Mouse (Mus musculus): ENCODE results near the gene 1700047I17Rik2.
"Not testable (repeated sequence)": the region's sequence is repeated elsewhere in the genome, so short reads cannot be mapped to it uniquely, and the experiment has no call there.

Gene 1700047I17Rik2

DNA sequence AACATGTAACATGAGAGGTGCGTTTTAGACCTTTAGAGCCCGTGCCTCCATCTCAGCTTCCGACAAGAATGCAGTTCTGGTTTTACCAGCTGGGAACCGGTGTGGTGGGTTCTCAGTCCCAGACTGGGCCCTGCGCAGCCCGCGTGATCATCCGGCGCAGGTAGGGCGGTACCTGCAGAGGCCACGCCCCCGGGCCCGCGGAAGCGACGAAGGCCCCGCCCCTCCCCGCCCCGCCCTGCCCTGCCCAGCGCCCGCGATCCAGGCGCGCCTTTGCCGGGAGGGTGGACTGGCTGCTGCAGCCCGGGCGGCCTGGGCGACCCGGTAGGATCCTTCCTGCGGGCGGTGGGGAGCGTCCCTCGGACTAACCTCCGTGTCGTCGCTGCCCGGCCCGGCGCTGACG is at the start of gene 1700047I17Rik2:
1700047I17Rik2 (plus strand) TSS at position 287 of the 400 bp plus-strand sequence.
- in situ Hi-C loops (cut with MboI, MseI): loop anchor here (25.0 kb wide), 1 partner anchor 237 kb away; no protein-coding TSS in a partner anchor

DNA sequence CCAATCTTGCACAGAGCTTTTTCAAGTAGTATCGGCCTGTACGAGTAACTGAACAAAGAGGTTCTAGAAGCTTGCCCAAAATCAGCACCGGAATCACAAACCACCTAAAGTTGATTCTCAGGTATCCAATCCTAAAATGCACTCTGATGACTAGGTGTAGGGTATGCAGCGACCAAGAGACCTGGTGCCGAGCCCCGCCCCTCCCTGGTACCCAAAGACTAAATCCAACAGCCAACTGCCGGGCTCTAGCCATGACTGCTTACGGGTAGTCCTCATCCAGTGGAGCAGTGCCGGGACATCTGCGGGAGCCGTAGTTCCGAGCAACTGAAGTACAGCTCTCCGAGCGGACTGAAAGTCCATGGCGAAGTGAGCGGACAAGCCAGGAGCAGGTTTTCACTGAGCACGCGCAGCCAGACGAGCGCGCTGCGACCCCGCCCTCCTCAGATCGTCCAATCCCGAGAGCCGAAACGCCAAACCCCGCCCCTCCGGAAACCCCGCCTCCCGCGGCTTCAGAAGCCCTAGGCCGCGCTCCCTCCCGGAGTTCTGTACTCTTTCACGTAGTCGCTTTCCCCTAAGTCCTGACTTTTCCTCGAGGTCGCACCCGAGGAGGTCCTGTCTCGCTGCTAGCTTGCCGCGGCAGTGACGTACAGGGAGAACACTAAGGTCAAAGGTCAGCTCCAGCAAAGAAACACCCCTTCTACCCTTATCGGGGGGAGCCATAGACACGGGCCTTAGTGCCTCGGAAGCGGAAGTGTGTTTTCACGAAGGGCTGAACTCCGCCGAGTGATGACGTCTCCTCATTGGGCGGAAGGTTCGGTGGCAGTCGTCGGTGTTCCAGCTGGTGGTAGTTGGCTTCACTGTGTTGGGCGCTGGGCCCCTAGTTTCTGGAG is 44.6 kb upstream of the 1700047I17Rik2 start, which contains the start of gene Srp54b:
Srp54b (plus strand) TSS at position 546 of the 890 bp plus-strand sequence.
- in situ Hi-C loops (cut with MboI, MseI): loop anchor here (5.0 kb wide), 2 partner anchors 77 to 83 kb away; partner anchors contain the start of gene Srp54c

DNA sequence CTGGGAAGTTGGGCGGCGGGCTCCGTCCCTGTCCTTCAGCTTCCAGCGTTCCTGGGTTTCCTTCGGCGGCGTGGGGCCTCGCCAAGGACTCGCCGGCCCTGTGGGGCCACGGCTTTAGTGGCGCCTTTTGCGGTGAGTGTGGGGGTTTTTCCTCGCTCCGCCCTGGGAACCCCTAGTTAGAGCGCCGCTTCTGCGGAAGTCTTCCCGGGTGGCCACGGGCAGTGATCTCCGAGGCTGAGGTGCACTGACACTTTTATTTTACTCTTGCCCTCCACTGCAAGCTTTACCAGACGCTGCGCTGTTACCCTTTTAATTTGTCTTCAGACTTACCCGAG is 44.0 kb upstream of the 1700047I17Rik2 start:
- in situ Hi-C loops (cut with MboI, MseI): loop anchor here (5.0 kb wide), 2 partner anchors 77 to 83 kb away; partner anchors contain the start of gene Srp54c

DNA sequence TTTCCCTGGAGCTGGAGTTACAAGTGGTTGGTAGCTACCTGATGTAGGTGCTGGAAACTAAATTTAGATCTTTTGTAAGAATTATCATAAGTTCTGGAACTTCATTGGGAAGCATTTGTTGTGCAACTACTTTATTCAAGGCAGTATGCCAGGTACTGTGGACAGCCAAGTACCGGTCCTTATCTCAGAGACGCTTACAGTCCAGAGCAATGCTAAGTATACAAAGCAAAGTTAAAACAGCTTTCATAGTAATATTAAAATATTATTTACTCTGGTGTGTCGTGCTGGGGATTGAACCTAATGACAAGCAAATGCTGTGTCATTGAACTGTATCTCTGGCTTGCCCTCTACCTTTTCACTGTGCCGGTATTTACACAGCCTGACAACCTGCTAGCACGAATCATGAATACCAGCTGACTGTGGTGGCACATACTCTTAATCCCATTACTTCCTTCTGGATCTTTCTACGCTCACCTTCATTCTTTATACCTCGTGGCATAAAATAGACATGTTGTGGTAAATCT is 32.3 kb upstream of the 1700047I17Rik2 start:
- in situ Hi-C loops (cut with MboI, MseI): not testable (repeated sequence)

DNA sequence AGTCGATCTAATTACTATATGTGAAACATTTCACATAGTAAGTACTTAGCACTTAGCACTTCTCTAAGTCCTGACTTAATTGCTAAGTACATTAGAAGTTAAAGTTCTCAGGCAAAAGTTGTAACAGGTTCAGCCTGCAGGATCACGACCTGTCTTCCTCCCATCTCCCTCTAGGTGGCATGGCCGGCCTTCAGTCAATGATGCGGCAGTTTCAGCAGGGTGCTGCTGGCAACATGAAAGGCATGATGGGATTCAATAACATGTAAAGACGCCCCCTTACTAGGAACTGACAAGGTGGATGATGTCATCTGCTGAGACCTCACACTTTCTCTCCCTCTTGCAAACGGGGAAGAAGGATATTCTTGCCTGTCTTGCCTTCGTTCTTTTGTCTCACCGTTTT is 11.7 kb upstream of the 1700047I17Rik2 start:
- in situ Hi-C loops (cut with MboI, MseI): loop anchor here (25.0 kb wide), 1 partner anchor 225 kb away; no protein-coding TSS in a partner anchor

DNA sequence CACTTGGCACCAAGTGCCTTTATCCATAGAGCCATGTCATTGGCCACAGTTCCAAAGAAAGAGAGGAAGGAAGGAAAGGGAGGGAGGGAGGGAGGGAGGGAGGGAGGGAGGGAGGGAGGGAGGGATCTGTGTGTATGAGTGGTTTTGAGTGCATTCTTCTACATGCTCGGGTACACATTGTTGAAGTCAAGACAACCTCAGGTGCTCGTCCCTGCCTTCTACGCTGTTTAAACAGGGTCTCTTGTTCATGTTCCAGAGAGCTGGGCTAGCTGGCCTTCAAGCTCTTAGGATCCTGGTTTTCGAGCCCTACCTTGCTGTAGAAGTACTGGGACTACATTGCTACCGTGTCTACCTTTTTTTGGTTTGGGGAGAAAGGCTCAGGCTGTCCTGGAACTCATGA is 10.3 kb upstream of the 1700047I17Rik2 start:
- in situ Hi-C loops (cut with MboI, MseI): loop anchor here (25.0 kb wide), 1 partner anchor 227 kb away; no protein-coding TSS in a partner anchor

DNA sequence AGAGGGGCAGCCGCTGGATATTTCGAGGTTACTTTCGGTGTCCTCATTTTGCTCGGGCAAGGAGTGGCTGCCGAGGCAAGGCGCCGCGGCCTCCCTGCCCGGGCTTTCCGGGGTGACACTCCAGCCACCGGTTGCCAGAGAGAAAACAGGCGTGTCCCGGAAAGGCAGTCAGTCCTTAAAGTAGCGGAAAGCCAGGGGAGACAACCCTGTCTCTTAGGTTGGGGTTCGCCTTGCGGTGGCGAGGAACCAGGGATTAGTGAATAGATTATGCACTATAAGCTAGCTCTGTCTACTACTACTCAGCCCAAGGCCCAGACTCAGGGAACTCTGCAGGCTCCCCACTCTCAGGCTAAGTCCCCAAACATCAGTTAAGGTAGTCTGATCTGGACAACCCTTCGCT is 407 bp downstream of the 1700047I17Rik2 start:
- in situ Hi-C loops (cut with MboI, MseI): loop anchor here (25.0 kb wide), 1 partner anchor 237 kb away; no protein-coding TSS in a partner anchor

DNA sequence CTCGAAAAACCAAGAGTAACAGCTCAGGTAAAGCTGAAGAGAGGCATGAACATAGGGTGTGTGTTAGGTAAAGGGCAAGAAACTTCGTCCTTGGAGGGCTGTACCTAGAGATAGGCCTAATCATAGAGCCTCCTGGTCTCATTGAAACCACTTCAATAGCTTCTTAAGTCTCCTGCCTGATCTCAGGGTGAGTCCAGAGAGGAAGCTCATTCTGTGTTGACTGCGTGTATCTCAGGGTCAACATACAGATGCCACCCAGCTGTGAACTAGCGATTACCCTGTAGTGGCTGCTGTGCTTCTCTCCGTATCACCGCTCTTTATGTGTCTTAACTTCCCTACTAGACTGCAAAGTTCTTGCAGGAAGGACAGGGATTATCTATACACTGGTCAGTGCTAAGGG is 13.6 kb downstream of the 1700047I17Rik2 start:
- in situ Hi-C loops (cut with MboI, MseI): loop anchor here (5.0 kb wide), 1 partner anchor 64 kb away; no protein-coding TSS in a partner anchor

DNA sequence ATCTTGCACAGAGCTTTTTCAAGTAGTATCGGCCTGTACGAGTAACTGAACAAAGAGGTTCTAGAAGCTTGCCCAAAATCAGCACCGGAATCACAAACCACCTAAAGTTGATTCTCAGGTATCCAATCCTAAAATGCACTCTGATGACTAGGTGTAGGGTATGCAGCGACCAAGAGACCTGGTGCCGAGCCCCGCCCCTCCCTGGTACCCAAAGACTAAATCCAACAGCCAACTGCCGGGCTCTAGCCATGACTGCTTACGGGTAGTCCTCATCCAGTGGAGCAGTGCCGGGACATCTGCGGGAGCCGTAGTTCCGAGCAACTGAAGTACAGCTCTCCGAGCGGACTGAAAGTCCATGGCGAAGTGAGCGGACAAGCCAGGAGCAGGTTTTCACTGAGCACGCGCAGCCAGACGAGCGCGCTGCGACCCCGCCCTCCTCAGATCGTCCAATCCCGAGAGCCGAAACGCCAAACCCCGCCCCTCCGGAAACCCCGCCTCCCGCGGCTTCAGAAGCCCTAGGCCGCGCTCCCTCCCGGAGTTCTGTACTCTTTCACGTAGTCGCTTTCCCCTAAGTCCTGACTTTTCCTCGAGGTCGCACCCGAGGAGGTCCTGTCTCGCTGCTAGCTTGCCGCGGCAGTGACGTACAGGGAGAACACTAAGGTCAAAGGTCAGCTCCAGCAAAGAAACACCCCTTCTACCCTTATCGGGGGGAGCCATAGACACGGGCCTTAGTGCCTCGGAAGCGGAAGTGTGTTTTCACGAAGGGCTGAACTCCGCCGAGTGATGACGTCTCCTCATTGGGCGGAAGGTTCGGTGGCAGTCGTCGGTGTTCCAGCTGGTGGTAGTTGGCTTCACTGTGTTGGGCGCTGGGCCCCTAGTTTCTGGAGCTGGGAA is 30.5 kb downstream of the 1700047I17Rik2 start, which contains the start of gene Srp54c:
Srp54c (plus strand) TSS at position 543 of the 894 bp plus-strand sequence.
- in situ Hi-C loops (cut with MboI, MseI): loop anchor here (5.0 kb wide), 1 partner anchor 73 kb away; the partner anchor contains the start of gene Srp54b

DNA sequence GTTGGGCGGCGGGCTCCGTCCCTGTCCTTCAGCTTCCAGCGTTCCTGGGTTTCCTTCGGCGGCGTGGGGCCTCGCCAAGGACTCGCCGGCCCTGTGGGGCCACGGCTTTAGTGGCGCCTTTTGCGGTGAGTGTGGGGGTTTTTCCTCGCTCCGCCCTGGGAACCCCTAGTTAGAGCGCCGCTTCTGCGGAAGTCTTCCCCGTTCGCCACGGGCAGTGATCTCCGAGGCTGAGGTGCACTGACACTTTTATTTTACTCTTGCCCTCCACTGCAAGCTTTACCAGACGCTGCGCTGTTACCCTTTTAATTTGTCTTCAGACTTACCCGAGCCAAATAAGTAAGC is 31.1 kb downstream of the 1700047I17Rik2 start:
- in situ Hi-C loops (cut with MboI, MseI): loop anchor here (5.0 kb wide), 1 partner anchor 73 kb away; the partner anchor contains the start of gene Srp54b

DNA sequence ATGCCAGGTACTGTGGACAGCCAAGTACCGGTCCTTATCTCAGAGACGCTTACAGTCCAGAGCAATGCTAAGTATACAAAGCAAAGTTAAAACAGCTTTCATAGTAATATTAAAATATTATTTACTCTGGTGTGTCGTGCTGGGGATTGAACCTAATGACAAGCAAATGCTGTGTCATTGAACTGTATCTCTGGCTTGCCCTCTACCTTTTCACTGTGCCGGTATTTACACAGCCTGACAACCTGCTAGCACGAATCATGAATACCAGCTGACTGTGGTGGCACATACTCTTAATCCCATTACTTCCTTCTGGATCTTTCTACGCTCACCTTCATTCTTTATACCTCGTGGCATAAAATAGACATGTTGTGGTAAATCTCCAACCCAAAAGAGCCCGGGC is 42.9 kb downstream of the 1700047I17Rik2 start:
- in situ Hi-C loops (cut with MboI, MseI): not testable (repeated sequence)

DNA sequence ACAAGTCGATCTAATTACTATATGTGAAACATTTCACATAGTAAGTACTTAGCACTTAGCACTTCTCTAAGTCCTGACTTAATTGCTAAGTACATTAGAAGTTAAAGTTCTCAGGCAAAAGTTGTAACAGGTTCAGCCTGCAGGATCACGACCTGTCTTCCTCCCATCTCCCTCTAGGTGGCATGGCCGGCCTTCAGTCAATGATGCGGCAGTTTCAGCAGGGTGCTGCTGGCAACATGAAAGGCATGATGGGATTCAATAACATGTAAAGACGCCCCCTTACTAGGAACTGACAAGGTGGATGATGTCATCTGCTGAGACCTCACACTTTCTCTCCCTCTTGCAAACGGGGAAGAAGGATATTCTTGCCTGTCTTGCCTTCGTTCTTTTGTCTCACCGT is 62.6 kb downstream of the 1700047I17Rik2 start:
- in situ Hi-C loops (cut with MboI, MseI): not testable (repeated sequence)

DNA sequence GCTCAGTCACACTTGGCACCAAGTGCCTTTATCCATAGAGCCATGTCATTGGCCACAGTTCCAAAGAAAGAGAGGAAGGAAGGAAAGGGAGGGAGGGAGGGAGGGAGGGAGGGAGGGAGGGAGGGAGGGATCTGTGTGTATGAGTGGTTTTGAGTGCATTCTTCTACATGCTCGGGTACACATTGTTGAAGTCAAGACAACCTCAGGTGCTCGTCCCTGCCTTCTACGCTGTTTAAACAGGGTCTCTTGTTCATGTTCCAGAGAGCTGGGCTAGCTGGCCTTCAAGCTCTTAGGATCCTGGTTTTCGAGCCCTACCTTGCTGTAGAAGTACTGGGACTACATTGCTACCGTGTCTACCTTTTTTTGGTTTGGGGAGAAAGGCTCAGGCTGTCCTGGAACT is 64.0 kb downstream of the 1700047I17Rik2 start:
- in situ Hi-C loops (cut with MboI, MseI): not testable (repeated sequence)
